Mouse (Mus musculus) ES-E14 (cell line): ENCODE results near the gene Tchhl1.

Experiments used
- CHD2 ChIP-seq: IDR thresholded peaks from 2 replicates; pipeline ENCODE4 v1.6.1; 2014; ENCODE audit warnings: mild to moderate bottlenecking, low read depth, low read length, inconsistent platforms
- HCFC1 ChIP-seq: IDR thresholded peaks from 2 replicates; pipeline ENCODE4 v1.6.1; 2012; ENCODE audit warnings: low read length, inconsistent platforms, borderline replicate concordance; ENCODE audit not compliant: insufficient read depth
- MAFK ChIP-seq: IDR thresholded peaks from 2 replicates; pipeline ENCODE4 v1.6.1; 2014; ENCODE audit warnings: mild to moderate bottlenecking, low read depth, low read length, inconsistent platforms; ENCODE audit not compliant: insufficient read depth
- ZC3H11A ChIP-seq: IDR thresholded peaks from 2 replicates; pipeline ENCODE4 v1.6.1; 2012; ENCODE audit warnings: low read depth, mild to moderate bottlenecking, inconsistent platforms, low read length, borderline replicate concordance
- ZNF384 ChIP-seq: IDR thresholded peaks from 2 replicates; pipeline ENCODE4 v1.6.1; 2012; ENCODE audit warnings: low read depth, low read length, inconsistent platforms

DNA sequence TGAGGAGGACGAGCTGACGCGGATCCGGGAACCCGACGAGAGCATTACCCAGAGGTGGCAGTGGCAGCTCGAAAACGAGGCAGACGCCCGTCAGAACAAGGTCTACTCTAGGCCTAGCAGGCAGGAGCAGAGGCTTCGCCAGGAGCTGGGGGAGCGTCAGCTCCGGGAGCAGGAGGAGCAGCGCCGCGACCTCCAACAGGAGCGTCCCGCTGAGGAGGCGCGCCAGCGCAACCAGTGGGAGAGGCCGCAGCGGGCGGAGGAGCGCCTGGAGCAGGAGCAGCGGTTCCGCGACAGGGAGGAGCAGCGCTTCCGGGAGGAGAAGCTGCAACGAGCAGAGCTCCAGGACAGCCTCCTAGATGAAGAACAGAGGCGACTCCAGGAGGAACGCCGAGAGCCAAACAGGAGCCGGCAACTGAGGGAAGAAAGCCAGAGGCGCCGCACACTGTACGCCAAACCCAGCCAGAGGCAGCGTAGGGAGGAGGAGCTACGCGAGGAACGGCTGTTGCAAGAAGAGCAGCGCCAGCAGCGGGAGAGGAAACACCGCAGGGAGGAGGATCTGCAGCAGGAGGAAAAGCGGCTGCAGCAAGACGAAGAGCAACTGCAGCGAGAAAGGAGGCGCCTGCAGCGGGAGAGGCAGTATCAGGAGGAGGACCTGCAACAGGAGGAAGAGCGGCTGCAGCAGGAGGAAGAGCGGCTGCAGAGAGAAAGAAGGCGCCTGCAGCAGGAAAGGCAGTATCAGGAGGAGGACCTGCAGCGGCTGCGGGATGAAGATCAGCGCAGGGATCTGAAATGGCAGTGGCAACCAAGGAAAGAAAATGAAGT, 24.0 kb upstream of the Tchhl1 start:
- TF ChIP-seq HCFC1 (no peak; the same call in 1 of the 2 replicates), CHD2 (no peak), ZC3H11A (no peak), ZNF384 (no peak), MAFK (no peak)
